Mouse (Mus musculus): ENCODE data around the gene Gata3. TPM values are rescaled to one million over a fixed set of nuclear protein-coding genes. Genes with fewer than 3 reads are reported as not detected.

The Gata3 gene
- total RNA-seq (2021), result 10 to 100 TPM; 12.8 to 13.5 TPM
- long read RNA-seq, experiment 1, partial matches to known transcripts, result 6 of 13 reads
- long read RNA-seq, experiment 1, other reads (novel, unspliced or antisense), result 7 of 13 reads
- long read RNA-seq, experiment 2, transcript Gata3-201 (6 exons, 3,215 nt), result major isoform, 6 of 11 reads
- long read RNA-seq, experiment 2, partial matches to known transcripts, result 3 of 11 reads
- long read RNA-seq, experiment 2, other reads (novel, unspliced or antisense), result 2 of 11 reads

DNA sequence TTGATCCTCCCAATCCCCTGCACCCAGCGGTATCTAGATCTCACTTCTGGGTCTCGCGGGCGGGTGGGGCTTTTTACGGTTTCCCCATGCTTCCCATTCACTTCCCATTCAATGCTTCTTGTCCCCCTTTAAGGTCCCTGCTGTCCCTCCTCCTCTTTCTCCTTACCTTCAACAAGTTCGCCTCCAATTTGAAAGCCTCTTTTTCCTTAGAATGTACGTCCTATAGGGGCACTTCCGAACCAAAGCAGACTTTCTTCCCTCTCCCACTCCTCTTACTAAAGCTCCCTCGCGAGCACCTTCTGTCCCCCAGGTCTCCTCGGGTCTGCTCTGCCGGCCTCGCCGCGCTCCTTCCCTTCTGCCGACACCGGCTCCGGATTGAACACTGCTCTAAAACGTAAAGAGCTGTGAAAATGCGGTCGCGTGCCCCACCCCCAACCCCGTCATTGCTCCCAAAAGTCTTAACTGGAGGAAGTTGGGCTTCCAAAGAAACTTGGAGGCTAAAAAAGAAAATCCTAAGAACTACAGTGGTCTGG, at the start of gene Gata3:
Gene Gata3, minus strand, starts transcription at position 384 of the 533 bp plus-strand sequence.
- no peak for DNase-seq

DNA sequence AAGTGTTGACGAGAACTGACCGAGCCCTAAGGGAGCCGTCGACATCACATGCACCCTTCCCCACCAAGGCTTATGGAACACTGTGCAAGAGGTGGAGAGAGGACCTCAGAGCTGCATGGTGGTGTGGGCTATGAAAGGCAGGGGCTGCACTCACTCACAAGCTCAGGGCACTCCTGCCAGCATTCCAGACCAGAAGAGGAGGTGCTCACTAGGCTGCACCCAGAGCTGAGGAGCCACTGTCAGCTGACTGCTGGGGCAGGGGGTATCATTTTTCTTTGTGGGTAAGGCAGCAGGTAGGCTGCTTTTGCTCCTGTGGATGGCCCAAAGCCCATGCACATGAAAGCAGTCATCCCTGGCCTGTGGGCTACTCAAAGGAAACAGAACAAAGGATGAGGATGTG, 49.4 kb upstream of the Gata3 start:
- no peak for DNase-seq

DNA sequence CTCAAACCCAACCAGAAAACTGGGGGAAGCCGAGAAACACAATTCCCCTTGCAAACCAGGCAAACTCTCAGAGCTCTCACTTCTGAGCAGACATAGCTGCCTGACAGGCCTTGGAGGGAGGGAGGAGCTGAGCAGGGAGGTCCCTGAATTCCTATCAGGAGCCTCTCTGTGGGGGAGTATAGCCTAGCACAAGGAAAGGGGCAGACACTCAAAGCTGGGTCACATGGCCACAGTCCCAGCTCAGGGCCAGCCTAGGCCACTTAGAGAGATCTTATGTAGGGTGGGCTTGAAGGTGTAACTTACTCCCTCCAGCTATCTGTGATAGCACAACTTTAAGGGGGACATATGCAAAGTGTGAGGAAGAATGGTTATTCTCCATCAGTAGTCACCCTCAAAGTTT, 46.1 kb upstream of the Gata3 start:
- DNase-seq, result no peak

DNA sequence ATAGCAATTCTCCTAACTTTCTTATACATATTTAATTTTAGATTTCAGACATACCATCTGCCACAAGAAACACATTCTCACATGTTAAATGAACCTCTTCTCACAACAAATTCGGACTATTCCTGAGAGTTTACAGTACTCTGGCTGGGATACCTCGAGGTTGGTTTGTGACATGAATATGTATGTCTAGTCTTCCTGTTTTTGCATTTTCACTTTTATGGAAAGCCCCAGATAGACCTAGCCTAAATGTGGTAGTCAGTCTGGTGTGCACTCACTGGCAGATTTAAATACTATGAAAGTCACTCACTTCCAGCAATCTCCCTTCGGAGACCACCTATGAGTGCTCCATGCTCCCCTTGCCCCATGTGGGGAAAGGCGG, 37.1 kb upstream of the Gata3 start:
- no peak for DNase-seq

DNA sequence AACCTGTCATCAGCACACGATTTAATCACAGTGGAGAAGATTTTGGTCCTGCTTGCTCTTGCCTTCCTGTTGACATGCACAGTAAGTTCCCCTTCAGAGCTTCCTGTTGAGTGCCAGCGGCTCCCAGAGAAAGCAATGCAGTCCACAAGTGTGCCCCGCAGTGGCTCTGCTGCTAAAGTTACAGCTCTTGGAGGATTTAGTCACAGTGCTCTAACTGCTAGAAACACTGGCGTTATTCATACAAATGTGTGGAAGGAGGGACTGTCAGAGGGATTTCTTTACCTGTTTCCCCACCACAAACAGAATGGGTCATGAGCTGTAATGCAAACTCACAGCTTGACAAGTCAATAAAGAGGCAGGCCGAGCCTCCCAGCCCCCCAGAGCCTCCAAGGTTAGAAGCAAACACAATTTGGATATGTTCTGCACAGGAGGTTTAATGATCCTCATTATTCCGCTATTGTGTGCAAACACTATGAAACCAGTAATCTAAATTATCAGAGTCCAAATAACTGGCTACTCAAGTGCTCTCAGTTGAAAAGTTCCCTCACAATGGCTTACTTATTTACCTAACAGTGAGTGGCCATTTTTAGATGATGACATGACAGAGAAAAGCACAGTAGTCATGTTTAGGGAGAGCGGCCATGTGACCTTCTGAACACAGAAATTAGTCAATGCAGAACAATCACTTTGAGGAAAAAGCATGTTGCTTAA, 36.5 kb upstream of the Gata3 start:
- DNase-seq, result no peak

DNA sequence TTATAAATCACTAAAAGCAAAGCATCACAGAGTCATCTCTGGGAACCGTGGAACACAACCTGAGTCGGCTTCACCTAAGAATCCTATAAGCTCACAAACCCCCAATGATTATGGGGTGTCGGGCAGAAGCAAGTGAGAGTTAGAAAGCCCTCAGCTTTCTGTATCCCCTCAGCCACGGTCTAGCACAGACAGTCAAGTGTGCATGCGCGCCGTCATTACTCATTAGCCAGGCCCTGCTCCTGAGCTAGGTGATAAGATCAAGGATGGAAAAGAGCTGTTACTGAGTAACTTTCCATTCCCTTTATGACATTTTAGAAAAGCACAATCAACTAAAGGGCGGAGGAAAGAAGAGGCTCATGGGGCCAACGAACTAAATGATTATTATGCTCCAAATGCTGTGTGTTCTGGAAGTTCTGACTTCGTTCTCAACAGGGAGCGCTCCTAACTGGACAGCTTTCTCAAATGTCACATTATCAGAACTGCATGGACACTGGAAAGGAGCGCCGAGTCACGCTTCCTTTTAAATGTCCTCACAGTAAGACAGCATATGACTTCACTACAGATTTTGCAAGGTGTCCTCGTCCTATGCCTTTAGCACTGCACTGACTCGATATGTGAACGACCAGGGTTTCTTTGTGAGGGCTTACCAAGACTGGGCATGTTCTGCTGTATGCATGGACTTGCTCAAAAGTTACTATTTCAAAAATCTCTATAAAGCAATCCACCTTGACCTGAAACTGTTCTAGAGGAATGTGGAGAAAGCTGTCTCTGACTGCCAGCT, 29.0 kb upstream of the Gata3 start:
- DNase-seq, result peak; percentile 25 to 48

DNA sequence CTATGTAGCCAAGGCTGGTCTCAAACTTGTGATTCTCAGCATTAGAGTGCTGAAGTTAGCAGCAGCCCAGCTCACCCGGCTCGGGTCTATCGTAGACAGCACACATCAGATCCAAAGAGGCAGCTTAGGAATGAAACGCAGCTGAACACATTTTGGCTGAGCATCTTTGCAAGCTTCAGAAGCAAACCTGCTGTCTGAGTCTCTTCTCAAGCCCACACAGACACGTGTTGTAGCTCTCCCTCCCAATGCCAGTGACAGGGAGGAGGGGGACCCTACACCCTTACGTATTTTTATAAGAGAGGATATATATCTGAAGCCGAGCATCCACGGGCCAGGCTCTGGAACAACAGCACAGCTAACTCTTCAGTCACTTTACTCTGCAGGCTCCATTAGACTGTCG, 27.8 kb upstream of the Gata3 start:
- DNase-seq, result no peak

DNA sequence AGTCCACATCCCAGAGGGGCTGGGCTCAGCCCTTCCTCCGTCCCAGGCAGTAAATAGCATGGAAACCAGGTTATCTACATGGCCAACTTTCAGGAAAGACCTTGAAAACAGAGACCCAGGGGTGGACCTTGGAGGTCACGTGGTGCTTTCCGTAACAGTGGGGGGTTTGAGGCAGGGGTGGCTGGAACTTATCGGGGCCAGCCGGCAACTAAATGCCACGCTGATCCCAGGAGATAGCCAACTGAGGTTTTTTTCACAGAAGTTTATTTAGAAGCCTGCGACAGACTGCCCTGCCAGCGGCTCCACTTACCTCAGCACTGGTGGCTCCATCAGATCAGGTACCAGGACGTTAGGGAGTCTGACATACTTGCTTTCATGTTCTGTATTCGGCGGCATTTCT, 16.2 kb upstream of the Gata3 start:
- no peak for DNase-seq

DNA sequence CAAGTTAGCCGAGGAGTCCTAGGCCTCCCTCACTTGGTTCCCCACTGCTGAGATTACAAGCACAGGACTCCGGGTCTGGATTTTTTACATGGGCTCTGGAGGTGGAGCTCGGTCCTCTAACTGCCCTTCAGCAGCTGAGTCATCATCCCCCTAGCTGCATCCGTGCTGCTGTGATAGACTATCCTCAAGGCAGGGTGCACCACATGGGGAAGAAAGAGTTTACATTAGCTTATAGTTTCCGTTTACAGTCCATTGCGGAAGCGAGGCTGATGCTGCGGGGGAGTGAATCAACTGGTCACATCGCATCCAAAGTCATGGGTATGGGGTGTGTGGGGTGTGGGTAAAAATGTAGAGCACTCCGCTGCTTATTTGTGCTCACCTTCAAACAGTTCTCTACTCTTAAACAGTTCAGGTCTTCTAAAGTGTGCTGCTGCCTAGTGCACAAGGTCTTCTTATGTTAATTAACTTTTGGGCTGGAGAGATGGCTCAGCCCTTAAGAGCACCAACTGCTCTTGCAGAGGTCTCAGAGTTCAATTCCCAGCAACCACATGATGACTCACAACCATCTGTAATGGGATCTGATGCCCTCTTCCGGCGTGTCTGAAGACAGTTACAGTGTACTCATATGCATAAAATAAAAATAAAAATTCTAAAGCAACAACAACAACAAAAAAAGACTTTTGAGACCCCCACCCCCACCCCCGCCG, 14.2 kb upstream of the Gata3 start:
- no peak for DNase-seq

DNA sequence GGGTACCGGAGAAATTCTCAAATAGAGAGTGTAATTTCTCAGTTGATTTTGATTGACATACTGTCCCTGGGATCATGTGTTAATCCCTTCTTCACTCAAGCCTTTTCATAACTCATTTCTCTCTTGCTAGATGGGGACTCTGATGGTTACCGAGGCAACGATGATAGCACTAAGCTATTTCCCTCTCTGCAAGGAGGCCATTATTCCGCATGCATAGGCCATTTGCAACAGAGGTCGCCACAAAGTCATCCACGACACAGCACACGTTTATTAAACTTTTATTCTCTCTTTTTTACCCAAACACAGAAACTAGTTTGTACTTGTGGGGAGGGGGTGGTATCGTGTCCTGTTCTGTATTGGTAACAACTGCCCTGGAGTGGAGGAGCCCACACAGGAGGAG, 8.0 kb upstream of the Gata3 start:
- DNase-seq, result no peak

DNA sequence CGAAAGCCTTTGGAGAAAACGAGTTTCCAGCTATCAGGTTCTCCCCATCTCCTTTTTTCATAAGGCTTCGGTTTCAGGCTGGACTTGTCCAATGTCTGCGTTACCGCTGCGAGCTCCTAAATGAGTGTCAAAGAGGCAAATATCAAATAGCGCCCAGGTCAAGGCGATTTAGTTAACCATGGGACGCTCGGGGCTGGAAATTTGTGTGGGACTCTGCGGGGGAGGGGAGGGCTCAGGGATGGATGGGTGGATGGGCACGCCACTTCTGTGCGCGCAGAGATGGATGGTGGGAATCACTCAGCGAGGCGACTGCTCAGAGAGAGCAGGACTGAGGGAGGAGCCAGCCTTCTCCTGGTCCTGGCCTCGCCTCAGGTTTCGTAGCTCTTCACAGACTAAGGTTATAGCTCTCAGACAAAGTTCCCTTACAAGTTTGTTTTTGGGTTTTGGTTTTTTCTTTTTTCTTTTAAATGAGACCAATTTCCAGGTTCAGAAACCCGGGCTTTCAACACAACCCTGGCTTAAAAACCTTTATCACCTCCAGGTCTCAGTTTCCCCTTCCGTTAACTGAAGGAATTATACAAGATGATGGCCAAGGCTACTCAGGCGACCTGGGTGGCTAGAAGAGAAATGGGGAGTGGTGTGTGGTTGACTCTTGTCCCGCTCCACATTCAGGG, 6.4 kb upstream of the Gata3 start:
- DNase-seq, result no peak

DNA sequence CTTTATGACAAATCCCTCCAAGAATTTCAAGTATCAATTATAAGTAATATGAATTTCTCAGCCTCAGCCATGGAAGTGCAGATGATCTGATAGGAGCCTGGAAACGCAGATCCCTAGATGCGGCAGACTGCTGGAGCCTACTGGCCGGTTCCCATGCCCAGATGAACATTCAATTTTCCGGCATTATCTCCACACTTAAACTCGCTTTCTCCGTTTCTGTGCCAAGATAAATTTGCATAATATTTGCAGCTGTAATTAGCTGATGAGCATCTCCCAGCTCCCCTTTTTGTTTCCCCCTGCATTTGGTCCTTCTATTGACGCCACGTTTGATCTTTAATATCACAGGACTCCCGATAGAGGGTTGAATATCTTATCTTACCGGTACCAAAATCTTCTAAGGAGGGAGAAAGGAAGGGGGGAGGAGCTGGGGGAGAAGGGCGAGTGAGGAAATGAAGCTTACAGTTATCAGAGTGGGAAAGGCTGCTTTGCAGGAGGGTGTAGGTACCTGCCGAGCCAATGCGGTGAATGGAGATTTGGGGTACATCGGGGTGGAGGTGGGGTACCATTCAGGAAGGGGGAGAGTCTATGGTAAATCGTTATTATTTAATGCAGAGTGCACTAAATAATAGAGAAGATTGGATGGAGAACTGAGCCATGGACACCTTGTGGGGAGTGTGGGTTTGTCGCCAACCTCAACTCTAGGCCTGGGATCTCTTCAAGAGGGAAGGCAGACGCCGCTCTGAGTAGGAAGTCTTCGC, 5.2 kb upstream of the Gata3 start:
- DNase-seq, result no peak

DNA sequence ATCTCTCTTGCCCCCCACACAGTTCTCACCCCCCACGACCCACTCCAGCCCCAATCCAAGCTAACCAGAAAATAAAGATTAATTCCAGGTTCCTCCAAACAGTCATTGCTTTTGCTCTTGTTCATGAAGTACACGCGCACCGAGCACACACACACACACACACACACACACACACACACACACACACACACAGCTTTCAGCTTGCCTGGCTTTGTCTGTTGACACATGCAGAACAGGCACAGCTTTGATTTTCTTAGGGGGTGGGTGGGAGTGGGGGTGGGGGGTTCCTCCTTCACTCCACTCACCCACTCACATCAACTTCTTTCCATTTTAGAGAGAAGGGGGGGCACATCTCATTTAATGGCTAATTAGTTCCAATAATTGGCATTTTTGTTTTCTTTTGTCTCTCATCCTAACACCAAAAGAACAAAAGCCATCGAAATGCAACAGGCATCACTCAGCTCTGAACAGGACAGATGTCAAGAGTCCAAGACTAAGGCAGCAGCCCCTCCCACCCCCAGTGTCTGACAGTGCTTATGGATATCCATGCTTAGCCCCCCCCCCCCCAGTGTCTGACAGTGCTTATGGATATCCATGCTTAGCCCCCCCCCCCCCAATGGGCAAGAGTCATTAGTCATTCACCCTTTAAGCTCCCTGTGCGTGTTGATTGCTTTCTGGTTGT, 3.6 kb upstream of the Gata3 start:
- no peak for DNase-seq

DNA sequence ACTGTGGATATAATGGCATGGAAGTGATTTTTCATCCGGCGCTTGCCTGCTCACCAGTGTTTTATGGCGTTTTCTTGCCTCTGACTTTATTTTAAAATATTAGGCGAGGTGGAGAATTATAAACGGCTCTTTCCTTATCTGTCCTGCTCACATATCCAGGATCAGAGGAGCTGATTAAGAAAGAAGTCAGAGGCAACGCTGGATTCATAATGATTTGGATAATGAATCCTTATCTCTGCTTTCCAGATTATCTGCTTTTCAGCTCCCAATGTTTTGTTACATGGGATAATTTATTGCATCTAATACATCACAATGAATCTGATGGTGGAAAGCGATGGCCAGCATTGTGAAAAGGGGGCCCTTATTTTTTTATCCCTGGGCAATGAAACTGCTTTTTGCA, 2.7 kb upstream of the Gata3 start:
- no peak for DNase-seq

DNA sequence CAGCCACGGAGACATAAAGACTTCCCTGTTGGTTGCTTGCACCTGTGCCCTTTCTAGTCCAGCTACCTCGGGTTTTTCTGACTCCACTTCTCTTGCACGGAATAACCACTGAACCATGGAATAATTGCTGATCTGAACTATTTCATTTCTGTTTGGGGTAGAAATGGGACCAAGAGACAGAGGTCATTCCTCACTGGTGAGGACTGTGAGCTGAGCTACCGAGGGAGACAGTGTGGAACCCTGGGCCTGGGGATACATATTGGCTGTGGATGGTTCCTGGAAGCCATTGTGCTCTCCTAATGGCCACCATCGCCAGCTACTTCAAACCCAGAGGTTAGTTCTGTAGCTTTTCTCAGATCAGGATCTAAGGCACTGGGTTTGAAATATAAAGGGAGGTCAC, 1.1 kb upstream of the Gata3 start:
- no peak for DNase-seq

DNA sequence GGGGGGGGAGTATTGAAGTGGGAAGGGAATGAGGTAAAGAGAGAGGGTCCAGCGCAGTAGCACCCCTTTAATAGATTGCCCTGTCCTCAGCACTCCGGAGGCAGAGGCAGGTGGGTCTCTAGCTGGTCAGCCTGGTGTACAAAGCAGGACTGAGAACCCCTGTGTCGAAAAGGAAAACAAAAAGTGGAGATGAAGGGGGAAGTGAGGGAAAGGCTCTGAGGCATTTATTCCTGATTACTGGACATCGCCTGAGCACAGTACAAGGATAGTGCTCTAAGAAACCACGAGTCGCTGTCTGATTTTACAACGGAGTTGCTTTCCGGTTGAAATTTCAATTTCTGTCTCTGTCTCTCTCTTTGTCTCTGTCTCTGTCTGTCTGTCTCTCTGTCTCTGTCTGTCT, 417 bp upstream of the Gata3 start:
- no peak for DNase-seq

DNA sequence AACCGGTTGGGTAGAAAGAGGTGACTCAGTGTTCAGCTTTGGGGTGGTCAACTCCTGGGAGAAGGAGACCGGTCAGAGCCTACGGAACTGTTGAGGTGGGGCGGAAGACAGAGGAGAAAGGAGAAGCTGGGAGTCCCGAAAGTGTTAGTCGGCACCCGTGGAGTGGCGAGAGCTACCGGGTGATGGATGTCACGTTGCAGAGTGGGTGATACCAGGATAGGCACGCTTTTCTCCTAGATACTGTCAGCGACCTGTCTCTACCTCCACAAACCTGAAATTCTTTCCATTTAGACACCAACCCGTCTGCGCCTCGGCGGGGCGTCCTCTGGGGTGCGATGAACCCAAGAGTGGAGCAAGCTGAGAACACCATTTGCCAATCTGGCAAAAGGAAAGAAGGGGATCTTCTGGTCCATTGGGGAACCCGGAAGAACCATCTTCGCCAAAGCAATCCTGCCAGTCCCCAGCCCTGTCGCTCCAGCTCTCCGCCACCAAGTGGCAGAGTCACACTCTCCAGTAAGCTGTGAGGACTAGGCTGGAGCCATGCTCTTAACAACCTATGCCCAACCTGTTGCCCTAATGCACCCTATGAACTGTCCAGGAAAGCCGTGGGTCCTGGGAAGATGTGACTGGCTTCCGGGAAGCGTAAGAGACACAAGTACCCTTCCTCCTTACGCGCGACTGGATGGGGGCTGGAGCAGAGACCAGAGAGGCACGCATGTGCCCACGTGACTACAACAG, 752 bp downstream of the Gata3 start, which contains the start of gene 9230102O04Rik:
Gene 9230102O04Rik, minus strand, starts transcription at position 628 of the 738 bp plus-strand sequence.
- no peak for DNase-seq

DNA sequence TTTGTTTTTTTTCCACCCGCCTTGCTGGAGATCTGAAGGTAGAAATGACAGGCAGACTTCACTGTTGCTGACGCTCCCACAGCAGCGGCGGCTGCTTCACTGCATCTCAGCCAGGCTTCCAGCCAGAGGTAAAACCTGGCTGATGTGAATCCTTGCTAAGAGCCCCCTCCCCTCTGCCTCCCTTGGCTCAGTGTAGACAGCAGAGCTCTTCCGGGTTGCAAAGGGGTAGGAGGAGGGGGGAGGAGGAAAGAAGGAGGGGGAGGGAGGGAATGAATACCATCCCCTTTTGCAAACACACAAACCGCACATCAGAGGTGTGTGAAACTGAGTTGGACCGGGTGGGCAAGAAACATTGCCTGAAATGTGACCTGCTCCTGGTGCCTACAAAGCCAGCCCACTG, 2.2 kb downstream of the Gata3 start:
- no peak for DNase-seq

DNA sequence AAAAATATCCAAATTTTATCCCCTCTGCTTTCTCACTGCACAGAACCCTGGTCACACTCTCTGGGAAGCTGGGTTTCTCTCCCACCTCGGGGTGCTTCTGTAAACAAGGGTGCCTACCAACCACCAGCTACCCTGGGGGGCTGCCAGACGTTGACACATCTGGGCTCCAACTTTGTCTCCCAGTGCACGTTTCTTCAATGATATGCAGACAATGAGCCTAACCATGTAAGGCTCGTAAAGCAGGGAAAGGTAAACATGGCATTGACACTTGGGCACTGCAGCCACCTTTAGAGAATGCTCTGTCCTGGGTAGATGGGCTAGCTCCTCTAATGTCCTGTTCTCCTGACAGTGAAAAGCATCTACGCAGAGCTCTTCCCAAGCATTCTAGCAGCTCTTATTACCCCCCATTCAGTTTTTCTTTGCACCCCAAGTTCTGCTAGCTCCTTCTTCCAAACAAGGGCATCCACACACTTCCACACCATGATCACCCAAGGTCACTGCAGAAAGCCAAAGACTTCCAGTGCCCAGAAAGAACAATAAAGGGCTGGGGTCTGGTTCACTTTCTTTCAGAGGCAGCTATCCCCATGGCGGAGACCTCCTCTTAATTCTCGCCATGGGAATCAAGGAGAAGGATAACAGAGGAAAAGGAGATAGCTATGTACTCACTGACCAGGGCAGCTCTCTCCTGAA, 2.8 kb downstream of the Gata3 start:
- DNase-seq, result no peak

Measured in adrenal gland, postnatal 36 days (tissue).